Mouse (Mus musculus) ovary, adult 18-20 months (tissue): ENCODE measurements around the gene 1700010B08Rik.

Source experiments
- DNase-seq: peaks from one replicate; pipeline ENCODE4 v3.0.0; 2022; ENCODE audit warnings: low spot score, mixed read lengths

Gene 1700010B08Rik

DNA sequence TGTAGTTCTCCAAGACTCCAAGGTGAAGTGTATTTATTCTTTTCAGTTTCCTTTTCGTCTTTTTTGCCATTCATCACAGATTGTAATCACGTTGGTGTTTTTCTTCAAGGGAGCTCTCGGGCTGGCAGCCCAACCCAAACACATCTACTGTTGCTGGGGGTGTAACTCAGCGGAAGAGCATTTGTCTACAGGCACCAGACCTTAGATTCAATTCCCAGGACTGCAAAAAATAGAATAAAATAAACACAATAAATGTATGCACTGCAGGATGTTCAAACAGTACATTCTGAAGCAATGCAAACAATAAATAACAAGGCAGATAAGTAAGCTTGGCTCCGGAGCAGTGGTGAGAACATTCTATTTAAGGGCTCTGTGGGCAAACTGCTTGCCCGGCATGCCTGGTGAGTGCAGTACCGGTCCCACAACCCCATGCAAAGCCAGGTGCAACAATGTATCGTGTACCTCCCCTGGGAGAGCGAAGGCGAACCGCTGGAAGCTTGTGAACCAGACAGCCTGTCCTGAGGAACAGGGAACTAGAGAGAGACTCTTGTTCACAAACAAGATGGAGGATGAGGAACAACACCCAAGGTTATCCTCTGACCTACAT is 3.1 kb downstream of the 1700010B08Rik start:
- no peak for DNase-seq

DNA sequence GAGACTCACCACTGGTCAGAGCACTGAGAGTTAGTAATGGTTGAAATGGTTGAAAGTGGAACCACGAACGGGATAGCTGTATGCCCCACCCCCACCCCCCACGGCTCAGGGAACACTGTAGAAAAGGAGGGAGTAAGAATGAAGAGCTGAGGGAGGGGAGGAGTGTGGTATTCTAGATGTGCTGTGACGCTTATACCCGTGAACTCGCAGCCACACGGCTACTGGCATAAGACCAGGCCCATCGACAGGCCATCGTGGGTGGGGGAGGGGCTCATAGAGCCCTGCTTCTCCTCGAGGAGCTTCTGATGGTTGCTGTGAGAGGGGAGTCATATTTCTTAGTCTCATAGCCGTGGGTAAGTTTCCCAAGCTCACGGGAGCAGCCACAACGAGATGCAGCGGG is 5.2 kb downstream of the 1700010B08Rik start:
- DNase-seq, result no peak

DNA sequence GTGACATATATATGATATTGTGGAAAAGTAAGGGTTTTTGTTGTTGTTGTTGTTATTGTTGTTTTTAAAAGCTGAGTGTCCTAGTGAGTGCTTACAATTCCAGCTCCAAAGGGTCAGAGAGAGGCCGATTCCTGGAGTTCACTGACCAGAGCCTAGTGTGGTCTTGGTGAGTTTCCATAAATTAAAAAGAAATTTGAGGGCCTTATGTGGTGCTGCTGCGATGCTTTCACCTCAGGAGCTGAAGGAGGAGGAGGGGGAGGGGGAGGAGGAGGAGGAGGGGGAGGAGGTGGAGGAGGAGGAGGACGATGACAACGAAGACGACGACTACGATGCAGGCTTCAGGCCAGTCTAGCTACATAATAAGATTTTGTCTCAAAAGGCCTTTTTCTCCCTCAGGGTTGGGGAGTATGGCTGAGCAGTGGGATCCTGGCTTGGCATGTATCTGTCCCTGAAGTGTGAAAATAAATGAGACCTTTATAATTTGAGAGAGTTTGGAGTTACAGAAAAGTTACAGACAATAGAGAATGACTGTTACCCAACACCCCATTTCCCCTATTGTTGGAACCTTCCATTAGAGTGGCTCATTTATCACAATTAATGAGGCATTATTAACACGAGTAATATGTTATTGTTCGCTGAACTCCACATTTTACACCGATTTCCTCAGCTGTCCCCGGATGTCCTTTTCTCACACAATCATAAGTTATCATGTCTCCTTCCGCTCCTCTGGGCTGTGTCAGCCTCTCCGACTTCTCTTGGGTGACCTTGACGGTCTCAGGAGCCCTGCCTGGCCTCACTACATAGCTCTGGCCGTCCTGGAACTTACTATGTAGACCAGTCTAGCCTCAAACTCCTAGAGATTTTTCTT is 6.0 kb downstream of the 1700010B08Rik start:
- no peak for DNase-seq

DNA sequence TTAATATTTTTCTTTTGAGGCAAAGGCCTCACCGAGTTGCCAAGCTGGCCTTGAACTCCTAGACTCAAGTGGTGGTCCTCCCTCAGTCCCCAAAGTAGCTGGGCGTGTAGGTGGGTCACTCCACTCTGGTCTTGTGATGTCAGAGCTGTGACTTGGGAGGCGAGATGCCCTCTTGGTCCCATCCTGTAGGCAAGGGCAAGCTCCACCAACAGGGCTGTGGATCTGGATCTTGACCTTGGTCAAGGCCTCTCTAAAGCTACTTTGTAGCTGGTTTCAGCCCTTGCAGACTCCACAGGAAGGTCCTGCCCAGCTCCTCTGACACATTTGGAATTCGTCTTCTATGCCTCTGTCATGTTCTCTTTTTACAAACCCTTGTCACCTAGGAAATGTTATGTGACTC is 6.6 kb downstream of the 1700010B08Rik start:
- no peak for DNase-seq

DNA sequence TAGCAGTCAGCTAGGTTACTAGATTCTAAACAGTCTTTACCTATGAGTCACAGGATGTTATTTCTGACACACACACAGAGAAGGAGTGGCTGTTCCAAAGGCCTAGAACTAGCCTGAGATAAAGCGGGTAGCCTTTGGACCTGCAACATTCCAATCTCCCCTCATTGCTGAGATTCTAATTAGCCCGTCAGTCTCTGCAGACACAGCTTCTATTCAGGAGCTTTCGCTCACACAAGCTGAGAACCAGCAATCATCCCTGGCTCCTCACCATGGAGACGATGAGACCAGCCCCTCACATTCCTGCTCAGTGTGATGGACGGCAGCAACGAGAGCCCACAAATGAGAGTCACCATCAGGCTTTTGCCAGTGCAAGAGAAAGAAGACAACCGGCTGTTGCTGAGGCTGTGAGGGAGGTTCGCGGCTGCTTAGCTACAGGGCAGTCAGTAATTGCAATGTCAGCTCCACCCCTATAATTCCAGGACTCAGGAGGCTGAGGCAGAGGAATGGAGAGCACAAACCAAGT is 11.3 kb downstream of the 1700010B08Rik start:
- DNase-seq, result no peak

DNA sequence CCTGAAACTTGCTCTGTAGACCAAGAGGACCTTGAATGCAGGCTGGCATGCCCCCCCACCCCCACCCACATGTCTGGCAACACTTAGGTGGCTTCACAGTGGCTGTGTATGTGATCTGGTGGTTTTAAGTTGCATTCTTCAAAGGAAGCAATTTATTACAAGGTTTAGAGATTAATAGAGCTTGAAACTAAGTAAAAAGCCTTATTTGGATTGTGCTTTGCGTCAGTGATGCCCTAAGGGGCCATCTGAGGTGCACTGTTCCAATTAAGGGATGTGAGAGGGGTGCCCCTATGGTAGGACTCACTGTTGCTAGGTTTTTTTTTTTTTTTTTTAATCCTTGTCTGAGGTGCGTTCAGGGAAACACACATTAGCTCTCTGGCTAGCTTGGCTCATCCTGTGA is 15.2 kb downstream of the 1700010B08Rik start:
- DNase-seq, result no peak

DNA sequence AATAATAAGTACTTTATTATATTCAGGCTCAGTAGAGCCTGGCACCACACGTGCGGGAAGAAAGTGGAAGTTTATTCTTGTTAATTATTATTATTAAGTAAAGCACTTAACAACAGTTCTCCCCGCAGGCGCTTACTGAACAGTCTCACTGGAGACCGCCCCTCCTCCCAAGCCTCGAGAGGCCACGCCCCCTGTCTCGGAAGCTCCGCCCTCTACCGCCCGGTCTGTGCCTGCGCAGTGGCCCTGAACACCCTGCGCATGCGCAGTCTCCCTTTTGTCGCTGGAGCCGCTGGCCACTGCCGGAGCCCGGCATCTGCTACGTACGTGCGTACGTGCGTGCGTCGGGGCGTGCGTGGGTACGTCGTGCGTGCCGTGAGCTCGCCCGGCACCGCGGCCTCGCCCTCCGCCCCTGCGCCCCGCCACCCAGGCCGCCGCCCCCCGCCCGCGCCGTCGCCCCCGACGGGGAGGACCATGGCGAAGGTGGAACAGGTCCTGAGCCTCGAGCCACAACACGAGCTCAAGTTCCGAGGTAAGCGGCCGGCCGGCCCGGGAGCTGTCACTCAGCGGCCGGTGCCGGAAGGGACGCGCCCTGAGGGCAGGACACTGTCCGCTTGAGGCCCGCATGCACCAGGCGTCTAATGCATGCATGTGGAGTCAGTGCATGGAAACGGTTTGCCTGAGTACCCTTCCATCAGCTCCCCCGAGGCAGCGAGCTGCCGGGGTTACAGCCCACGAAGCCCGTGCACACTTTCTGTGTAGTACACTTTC is 18.2 kb downstream of the 1700010B08Rik start, which contains the start of gene Vapb:
Vapb (plus strand) TSS at position 290 of the 768 bp plus-strand sequence.
- peak; percentile 98 for DNase-seq

DNA sequence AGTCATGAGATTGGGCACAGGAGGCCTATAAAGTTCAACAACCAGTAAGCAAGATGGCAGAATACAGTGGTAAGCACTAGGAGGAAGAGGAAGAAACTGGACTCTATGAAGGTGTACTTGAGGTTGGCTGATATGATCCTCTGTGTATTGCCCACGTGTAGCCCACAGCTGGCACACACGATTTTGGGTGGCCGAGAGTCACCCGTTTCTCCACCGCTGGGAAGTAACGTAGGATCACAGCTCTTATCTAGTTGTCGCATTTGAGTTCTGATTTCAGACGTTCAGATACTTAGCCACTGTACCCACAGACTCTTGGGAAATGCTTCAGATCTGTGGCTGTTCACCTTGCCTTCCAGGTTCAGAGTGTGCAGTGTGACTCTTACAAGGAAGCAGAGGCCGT is 19.0 kb downstream of the 1700010B08Rik start:
- DNase-seq, result no peak

DNA sequence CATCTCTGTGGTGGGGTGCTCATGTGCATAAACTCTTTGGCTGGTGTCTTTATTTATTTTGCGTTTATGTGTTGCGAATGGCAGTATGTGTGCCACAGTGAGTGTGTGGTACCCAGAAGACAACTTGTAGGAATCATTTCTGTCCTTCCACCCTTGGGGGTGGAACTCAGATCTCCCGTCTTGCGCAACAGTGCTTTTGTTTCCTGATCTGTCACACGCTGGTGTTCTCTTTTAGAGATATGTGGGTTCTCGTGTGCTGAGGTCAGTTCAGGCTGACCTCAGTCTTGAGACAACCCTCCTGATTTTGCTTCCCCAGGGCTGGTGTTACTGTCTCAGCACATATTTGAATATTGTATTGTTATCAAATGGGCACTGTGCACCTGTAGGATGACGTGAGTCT is 19.9 kb downstream of the 1700010B08Rik start:
- DNase-seq, result no peak

DNA sequence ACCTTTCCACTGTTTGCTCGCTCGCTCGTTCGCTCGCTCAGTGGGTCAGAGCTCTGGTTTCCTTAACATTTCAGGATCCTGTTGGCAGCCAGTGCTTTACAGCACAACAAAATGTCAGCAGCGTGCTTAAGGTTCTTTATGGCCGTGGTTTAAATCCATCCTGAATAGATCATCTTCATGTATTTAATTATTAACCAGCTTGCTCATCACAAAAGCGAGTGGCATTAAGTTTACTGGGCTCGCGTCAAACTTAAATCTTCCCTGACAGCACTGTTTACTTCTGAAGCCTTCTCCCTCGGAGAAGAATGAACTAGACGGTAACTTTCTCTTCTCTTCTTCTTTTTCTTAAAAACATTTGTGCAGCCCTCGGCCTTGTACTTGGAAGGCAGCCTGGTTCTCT is 22.9 kb downstream of the 1700010B08Rik start:
- DNase-seq, result no peak

DNA sequence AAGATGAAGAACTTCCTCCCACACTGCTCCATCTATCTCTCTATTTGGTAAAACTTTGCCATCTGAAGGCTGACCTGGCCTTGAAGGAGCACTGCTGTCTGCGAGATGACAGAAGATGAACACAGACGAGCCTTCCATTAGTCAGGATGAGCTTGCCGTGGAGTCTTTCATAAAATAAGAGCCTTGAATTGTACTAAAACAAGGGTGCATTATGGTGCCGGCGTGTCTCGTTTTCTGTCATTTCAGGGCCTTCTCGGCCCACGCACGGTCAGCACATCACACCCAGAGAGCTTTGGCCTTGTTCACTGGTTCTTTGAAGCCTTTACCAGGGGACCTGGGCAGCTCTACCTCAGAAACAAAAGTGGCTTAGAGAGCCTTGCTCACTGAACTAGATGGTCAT is 23.5 kb downstream of the 1700010B08Rik start:
- DNase-seq, result peak; percentile 16

DNA sequence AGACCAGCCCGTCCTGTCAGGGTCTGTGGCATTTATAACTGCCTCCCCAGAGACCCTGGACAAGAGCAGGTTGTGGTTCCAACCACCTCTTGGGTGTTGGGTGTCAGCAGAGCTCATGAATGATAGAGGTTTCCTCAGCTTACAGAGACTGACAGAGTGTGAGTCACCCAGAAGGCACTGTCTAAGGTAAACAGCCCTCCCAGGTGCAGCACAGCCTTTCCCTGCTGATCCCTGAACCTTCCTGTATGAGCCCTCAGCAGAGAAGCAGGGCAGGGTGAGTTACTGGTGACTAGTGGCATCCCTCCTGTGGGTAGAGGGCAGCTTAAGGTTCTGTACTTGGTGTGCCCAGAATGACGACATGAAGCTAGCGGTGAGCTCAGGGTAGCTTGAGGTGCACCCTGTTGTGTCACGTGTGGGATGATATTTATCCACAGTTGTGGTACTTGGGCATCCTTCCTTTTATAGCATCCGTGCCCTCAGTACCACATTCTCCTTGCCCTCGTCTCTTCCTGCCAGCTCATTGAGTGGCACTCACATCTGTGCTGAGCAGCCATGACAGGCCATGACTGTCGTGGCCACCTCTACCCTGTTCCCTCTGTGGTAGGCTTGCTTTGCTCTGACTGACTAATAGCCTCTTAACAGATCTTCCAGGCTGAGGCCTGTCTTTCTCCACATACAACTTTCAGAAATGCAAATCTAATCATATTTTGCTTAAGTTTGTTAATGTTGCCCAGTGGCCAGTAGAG is 25.0 kb downstream of the 1700010B08Rik start:
- DNase-seq, result no peak

DNA sequence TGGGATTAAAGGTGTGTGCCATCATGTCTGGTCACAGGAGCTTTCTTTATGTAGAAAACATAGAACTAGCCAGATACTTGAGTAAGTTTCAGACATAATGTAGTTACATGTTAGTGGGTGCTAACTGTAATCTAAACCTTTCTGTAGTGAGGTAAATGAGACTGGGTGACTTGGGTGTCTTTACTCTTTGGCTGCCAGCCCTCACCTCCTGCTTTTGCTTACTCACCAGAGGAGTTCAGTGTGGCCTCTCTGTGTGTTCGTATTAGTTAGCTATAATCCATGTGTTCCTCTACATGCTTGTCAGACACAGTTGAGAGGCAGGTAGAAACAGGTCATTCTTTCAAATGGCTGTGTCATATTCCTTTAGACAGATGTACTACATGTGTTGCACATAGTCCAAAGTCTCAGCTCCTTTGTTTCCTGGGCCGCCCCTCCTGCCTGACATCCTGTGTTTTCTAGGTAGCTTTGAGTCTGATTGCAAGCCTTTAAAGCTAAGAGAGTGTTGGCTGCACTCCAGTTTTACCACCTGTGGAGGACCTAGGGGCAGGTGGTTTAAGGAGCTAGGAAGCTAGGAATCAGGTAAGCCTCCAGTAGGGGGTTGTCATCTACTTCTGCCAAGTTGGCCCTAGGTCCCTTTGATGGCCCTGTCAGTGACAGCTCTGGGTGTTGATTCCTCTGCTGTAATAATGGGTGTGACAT is 29.9 kb downstream of the 1700010B08Rik start:
- no peak for DNase-seq

DNA sequence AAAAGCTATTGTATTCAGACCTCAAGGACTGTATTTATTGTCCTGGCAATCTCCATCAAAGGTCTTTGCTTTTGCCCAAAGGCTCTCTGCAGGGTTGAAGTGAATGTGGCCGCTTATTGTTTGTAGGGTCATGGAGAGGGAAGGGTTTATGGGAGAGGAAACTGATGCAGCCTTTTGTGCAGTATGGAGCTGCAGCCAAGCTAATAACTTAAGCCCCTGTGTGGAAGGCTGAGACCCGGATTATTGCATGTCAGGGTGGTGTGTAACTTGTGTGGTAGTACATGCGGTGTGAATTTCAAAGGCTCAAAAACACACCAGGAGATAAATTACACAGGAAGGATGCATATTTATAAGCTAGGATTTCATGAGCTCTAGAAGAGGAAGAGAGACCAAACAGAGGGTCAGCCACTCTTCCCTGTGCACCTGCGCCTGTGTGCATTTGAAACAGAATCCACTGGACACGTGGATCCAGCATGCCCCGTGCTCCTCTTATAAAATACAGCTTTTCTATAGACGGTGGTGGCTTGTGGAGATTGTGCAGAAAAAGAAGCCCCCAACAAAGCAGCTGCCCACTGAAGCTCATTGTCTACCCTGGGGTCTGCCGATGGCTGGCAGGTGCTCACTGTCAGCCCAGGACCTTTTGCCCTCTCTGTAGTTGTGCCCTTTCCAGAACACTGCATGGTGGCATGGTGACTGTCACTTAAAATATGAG is 36.4 kb downstream of the 1700010B08Rik start:
- no peak for DNase-seq

DNA sequence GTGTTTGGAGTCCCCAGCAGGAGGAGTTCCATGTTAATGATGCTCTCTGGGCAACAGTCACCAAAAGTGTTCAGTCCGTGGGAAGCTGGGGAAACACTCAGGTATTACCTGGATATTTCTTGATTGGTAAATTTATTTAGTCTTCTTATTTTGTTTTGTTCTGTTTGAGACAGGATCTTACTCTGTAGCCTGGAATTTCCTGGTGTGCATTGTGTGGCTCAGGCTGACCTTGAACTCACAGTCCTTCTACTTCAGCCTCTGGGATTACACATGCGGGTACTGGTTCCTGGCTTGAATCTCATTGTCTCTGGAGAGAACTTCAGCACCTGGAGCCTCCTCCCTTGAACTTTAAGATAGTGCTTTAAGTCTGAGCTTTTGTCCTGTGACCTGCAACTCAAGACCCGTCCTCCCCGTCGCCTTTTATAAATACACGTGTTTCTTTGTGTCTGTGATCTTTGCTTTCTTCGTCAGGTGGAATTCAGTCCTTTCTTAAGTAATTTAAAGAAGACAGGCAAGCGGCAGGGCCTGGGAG is 38.5 kb downstream of the 1700010B08Rik start:
- no peak for DNase-seq

DNA sequence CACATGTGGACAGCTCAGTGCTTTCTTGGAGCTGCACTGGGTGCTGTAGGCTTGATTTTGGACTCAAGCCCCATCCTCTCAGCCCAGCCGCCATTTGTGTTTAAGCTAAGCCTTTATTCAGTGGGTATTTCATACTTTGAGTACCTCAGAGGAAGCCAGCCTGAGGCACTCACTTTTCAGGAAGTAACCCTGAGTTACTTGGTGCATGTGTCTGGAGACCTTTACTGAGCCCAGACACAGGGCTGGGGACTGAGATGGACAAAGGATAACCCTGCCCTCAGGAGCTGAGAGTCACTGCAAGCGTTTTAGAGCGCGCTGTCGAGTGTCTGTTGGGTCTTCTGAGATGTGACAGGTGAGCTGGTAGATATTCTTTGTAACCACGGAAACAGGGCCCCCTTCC is 41.4 kb downstream of the 1700010B08Rik start:
- DNase-seq, result no peak

DNA sequence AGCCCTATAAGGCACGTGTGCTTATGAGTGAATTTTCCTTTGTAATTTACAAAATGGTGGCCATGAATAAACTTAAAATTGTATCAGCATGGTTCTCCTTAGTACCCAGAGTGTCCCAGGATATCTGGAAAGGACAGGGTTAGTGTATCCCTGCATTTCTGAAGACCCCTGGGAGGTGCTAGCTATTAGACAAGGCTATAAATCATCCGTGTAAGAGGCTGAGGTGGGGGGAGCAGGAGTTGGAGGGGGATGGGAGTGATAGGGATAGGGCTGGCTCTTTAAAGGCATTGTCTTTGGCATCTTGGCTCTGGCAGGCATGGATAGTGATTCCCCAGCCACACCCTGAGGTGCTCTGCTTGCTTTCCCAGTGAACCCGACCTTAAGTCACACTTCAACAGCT is 45.4 kb downstream of the 1700010B08Rik start:
- no peak for DNase-seq

DNA sequence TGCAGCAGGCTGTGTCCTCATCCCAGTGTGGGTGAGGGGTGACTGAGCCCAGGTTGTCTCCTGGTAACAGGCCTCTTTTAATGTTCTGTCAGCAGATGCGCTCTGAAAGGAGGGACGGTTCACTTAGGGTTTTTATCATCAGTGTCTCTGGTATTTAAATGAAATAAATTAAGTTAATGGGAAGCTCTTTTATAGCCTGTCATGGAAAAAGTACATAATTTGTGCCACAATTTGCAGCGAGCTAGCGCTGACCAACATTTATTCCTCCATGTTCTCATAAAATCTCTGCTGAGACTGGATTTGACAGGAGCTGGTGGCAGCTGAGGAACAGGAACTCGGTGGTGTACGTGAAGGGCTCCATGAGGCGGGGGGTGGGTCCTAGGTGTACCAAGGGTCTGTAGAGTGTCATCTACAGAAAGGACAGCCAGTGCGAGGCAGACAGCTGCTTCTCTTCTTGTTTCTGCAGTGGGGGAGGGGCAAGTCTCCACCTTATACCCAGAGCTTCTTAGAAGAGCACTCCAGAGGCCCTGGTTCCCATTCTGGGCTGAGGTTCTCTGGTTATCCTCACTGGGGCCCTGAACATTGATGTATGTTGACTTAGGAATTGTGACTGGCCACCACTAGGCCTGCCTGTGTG is 48.9 kb downstream of the 1700010B08Rik start:
- DNase-seq, result no peak

DNA sequence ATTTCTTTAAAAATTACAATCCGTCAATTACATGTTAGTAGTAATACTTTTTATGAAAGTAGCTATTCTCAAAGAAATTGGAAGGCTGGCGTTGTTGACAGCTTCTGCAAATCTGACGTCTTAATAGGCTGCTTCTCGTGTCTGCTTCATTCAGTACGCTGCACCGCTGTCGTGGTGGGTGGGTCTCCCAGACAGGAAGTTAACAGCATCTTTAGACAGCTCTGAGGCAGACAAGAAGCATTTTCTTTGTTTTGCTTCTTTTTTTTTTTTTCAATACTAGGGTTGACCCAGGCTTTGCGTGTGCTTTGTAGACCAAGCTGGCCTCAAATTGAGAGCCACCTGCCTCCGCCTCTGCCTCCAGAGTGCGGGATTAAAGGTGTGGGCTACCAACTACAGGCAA is 50.0 kb downstream of the 1700010B08Rik start:
- DNase-seq, result no peak

DNA sequence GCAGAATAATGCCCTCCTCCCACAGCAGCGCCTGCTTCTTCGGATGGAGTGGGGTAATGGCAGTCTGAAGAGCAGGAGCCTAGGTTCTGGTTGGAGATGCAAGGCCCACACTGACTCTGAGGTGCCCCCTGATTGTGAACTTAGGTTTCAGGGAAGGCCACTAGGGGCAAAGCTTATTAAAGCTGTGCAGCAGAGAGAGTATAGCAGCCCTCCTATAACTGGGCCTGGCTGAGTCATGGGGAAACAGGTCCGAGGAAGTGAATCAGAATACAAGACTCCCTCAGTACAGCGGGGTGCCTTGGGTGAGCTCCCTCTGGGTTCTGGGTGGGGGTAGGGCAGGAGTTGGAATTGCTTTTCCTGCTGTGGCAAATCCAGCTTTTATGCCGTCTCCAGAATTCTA is 51.4 kb downstream of the 1700010B08Rik start:
- no peak for DNase-seq
